Mouse (Mus musculus): ENCODE data around the gene Krt39.

- TF ChIP-seq CTCF (IDR thresholded peaks at IDR 0.05 in 2 of 3, conservative IDR thresholded peaks at IDR 0.05 in 1 of 3; ENCODE audit: control insufficient read depth in 1 of 3, insufficient read depth in 1 of 3, low read depth in 2 of 3, low read length in 3 of 3, poor library complexity in 1 of 3, severe bottlenecking in 1 of 3) (no peak), UBTF (IDR thresholded peaks at IDR 0.05; ENCODE audit: borderline replicate concordance, insufficient read depth, low read depth, low read length) (no peak), HCFC1 (IDR thresholded peaks at IDR 0.05; ENCODE audit: low read depth, low read length) (no peak), POLR2A (IDR thresholded peaks at IDR 0.05; ENCODE audit: control insufficient read depth in 1 of 2, insufficient read depth in 1 of 2, low read depth in 1 of 2, low read length in 2 of 2, poor library complexity in 1 of 2) (no peak), E2F4 (IDR thresholded peaks at IDR 0.05; ENCODE audit: borderline replicate concordance, low read depth, low read length) (no peak), USF1 (IDR thresholded peaks at IDR 0.05; ENCODE audit: low read depth, low read length) (no peak), KAT2A (conservative IDR thresholded peaks at IDR 0.05; ENCODE audit: low read depth, low read length) (no peak), JUND (IDR thresholded peaks at IDR 0.05; ENCODE audit: low read depth, low read length) (no peak), RCOR1 (IDR thresholded peaks at IDR 0.05; ENCODE audit: low read depth, low read length) (no peak), MYB (IDR thresholded peaks at IDR 0.05; ENCODE audit: low read depth, low read length) (no peak), MAX (IDR thresholded peaks at IDR 0.05; ENCODE audit: low read length) (no peak)
These were observed 30.5 kb downstream of the Krt39 start for GRCm38 (mm10) chr11:99490624-99491023.
